Mouse (Mus musculus) liver, postnatal 0 days (tissue): ENCODE measurements at regions not wholly inside any gene's neighbourhood (a gene's known extent, or its start where the extent isn't known, plus 50 kb on each side); places are given as distances from the start of the nearest gene placed in this dataset.

ENCODE experiments used
- ATAC-seq: fragments of 200-750 bp; cut with Nextera tagmentation; 2 replicates; pipeline ENCODE4 v1.8.0; 2017; ENCODE audit warnings: mild to moderate bottlenecking, moderate library complexity
- DNase-seq: peaks from one replicate; pipeline ENCODE4 v3.0.0-alpha.2; 2016
- H3K27ac ChIP-seq: fragments of 300-500 bp; sonication (generic); 2 replicates; pipeline ENCODE4 v1.5.1; 2014; ENCODE audit warnings: antibody characterized with exemption, moderate library complexity, mild to moderate bottlenecking, low read depth
- H3K27me3 ChIP-seq: fragments of 300-500 bp; sonication (generic); 2 replicates; pipeline ENCODE4 v1.6.1; 2014; ENCODE audit warnings: low read length, control low read depth, mixed read lengths; ENCODE audit not compliant: insufficient read depth
- H3K36me3 ChIP-seq: fragments of 300-500 bp; sonication (generic); replicated peaks from 2 replicates; pipeline ENCODE4 v1.6.1; 2014; ENCODE audit warnings: mild to moderate bottlenecking, control low read depth, low read length, moderate library complexity, mixed read lengths; ENCODE audit not compliant: insufficient read depth
- H3K4me1 ChIP-seq: fragments of 300-500 bp; sonication (generic); 2 replicates; pipeline ENCODE4 v1.6.1; 2014; ENCODE audit warnings: antibody characterized with exemption, mild to moderate bottlenecking, control low read depth; ENCODE audit not compliant: insufficient read depth
- H3K4me2 ChIP-seq: fragments of 300-500 bp; sonication (generic); 2 replicates; pipeline ENCODE4 v1.6.1; 2014; ENCODE audit warnings: low read depth, mild to moderate bottlenecking, low read length, moderate library complexity, mixed read lengths
- H3K4me3 ChIP-seq: fragments of 300-500 bp; sonication (generic); 2 replicates; pipeline ENCODE4 v1.5.1; 2014; ENCODE audit warnings: low read depth, low read length
- H3K9ac ChIP-seq: fragments of 300-500 bp; sonication (generic); replicated peaks from 2 replicates; pipeline ENCODE4 v1.6.1; 2014; ENCODE audit warnings: mild to moderate bottlenecking, moderate library complexity
- H3K9me3 ChIP-seq: fragments of 300-500 bp; sonication (generic); 2 replicates; pipeline ENCODE4 v1.6.1; 2016; ENCODE audit warnings: mild to moderate bottlenecking, control low read depth, low read length, mixed read lengths
- CTCF ChIP-seq: sonication (generic); IDR thresholded peaks from 2 replicates; pipeline ENCODE4 v1.5.1; 2016; ENCODE audit warnings: antibody characterized with exemption, low read depth
- EP300 ChIP-seq: IDR thresholded peaks from 2 replicates; pipeline ENCODE4 v1.6.1; 2016; ENCODE audit warnings: antibody characterized with exemption, low read depth, mild to moderate bottlenecking
- WGBS: fragments of 180-500 bp; shearing (Covaris S2); extraction: QIAGEN DNeasy Blood & Tissue Kit; methylation state at CpG from one replicate; pipeline ENCODE4 v1.1.7; 2014; ENCODE audit not compliant: insufficient replicate concordance; 5-methylcytosine and 5-hydroxymethylcytosine counted together

DNA sequence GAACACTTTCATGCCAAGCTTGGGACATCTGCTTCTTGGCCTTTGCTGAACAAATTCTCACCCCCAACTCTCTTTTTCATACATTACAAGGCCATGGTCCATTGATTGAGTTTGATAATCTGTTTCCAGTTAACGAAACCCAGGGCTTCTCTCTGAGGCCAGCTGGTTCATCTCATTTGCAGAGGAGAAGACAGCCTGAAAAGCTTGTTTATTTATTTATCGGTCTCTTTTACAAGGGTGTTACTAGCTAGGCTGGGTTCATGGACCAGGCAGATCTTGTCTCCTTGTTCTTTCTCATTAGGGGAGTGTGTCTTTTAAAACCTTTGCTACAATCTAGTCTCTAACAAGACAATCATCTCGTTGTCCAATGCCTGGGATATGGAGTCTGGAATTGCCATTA lies 329.9 kb upstream of the Dynlrb2 start:
- Histone ChIP-seq H3K4me2 (no peak overlapping the region), H3K9me3 (no peaks in the 10 kb centered on the region), H3K27ac (no peak overlapping the region), H3K27me3 (no peaks in the 10 kb centered on the region), H3K36me3 (no peaks in the 10 kb centered on the region), H3K4me3 (no peak overlapping the region), H3K4me1 (peaks cover 2% of the 10 kb centered on the region; the same call in 1 of the 2 replicates), H3K9ac (no peak overlapping the region)
- TF ChIP-seq EP300: no peak
- TF ChIP-seq CTCF: no peak
- WGBS: 50% methylated on average over 3 of the region's 3 CpGs
- DNase-seq: no peak
- ATAC-seq: no peak

DNA sequence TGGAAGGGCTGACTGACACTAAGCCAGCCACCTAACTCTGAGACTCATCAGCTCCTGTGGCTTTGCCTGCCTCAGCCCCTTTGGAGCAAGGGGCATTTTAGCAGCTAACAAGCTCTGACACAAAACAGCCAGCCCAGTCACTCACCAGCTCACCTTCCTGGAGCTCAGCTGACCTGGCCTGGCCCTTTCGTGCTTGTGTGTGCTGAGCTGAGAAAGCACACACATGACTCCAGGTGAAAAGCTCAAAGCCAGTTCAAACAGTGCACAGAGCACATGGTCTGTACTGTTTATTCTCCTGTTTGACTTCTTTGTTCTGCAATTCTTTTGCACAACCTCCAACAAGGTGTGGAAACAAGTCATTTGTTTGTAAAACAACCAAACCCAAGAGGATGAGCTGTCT lies 330.8 kb upstream of the Dynlrb2 start:
- H3K4me1 ChIP-seq: peaks cover 2% of the 10 kb centered on the region; the same call in 1 of the 2 replicates
- no peak overlapping the region for H3K4me2 ChIP-seq
- no peak overlapping the region for H3K4me3 ChIP-seq
- H3K27ac ChIP-seq: no peak overlapping the region
- no peaks in the 10 kb centered on the region for H3K36me3 ChIP-seq
- DNase-seq (peak; percentile 30), ATAC-seq (peak; percentile 100)
- no peak for TF ChIP-seq CTCF
- no peak; the same call in 1 of the 2 replicates for TF ChIP-seq EP300
- no peak overlapping the region for H3K9ac ChIP-seq
- no peaks in the 10 kb centered on the region for H3K27me3 ChIP-seq
- WGBS: 54% methylated on average over 1 of the region's 1 CpGs
- no peaks in the 10 kb centered on the region for H3K9me3 ChIP-seq

DNA sequence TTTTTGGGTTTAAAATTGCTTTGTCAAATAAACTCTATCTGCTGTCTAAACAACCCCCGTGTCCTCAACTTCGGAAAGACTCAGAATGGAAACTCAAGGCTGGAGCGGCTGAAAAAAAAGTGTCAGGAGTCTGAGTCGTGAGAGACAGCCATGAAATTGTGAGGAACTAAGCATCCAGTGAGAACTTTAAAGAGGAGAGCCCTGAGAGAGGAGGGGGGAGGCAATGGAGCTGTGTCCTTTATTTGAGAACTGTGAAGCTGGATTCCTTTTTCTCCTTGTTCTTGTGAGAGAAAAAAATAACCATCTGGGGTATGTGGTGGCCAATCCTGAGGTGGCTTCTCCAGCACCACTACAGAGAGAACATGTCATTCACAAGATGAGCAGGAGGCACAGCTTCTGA lies 336.9 kb upstream of the Dynlrb2 start:
- H3K36me3 ChIP-seq: no peaks in the 10 kb centered on the region
- TF ChIP-seq CTCF (no peak), EP300 (no peak)
- H3K27me3 ChIP-seq: no peaks in the 10 kb centered on the region
- H3K9ac ChIP-seq: no peak overlapping the region
- no peak for DNase-seq
- no peak overlapping the region for H3K4me2 ChIP-seq
- H3K27ac ChIP-seq: no peak overlapping the region
- no peak for ATAC-seq
- WGBS: 32% methylated on average over 4 of the region's 4 CpGs
- H3K9me3 ChIP-seq: no peaks in the 10 kb centered on the region
- H3K4me3 ChIP-seq: no peak overlapping the region
- no peaks in the 10 kb centered on the region for H3K4me1 ChIP-seq

DNA sequence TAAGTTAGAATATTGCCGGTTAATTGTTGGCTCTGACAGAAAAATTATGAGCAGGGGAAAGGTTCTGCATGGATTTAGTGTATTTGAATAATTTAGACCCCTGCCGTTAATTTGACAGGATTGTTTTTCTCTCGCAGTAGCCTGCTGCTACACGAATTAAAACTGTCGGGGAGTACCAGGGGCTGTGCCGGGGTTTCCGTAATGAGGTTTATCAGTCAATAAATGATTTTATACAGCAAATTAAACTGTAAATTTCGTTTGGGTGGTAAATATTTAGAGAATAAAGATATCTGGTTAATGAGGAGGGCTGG lies 339.8 kb upstream of the Dynlrb2 start:
- Histone ChIP-seq H3K4me2 (no peak overlapping the region), H3K27ac (no peak overlapping the region), H3K4me1 (no peaks in the 10 kb centered on the region), H3K27me3 (no peaks in the 10 kb centered on the region), H3K9ac (no peak overlapping the region), H3K36me3 (no peaks in the 10 kb centered on the region), H3K4me3 (no peak overlapping the region), H3K9me3 (no peaks in the 10 kb centered on the region)
- DNase-seq: no peak
- 40% methylated on average over 8 of the region's 8 CpGs for WGBS
- ATAC-seq: no peak
- TF ChIP-seq CTCF: no peak

DNA sequence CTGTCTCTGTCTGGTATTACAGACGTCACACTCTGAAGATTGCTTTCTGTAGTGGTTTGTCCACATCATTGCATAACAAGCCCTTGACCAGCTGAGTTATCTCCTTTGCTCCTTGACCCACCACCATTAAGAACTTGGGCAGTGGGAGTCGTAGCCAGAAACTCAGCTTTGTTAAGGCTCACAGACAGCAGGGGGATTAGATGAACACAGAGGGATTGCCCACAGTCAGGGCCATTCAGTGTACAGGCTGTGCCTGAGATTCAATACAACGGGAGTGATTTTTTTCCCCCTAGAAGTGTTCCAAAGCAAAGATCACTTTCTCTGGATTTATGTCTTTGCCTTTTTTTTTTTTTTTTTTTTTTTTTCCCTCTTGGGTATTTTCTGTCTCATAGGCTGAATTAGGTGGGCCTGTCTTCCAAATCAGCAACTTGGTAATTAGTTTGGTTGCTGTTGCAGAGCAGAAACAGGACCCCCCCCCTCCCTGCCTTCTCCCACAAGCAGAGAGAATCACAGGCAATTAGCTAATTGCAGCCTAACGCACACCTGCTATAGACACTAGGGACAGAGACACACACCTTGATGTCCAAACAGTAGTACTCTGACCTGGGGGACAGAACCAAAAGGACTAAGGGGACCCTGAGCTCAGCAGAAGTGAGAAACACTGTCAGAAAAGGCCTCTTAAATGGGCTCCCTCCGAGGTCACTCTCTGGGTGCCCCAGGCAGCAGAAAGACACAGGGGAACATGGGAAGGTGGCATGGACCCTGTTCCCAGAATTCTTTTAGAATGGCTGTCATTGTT lies 340.4 kb upstream of the Dynlrb2 start:
- DNase-seq: no peak
- no peak overlapping the region for H3K9ac ChIP-seq
- no peak for ATAC-seq
- no peak overlapping the region for H3K4me2 ChIP-seq
- TF ChIP-seq EP300: no peak
- no peak for TF ChIP-seq CTCF
- 58% methylated on average over 5 of the region's 5 CpGs for WGBS
- H3K4me1 ChIP-seq: no peaks in the 10 kb centered on the region
- no peak overlapping the region for H3K27ac ChIP-seq
- H3K9me3 ChIP-seq: no peaks in the 10 kb centered on the region
- no peak overlapping the region for H3K4me3 ChIP-seq
- H3K36me3 ChIP-seq: no peaks in the 10 kb centered on the region
- no peaks in the 10 kb centered on the region for H3K27me3 ChIP-seq

DNA sequence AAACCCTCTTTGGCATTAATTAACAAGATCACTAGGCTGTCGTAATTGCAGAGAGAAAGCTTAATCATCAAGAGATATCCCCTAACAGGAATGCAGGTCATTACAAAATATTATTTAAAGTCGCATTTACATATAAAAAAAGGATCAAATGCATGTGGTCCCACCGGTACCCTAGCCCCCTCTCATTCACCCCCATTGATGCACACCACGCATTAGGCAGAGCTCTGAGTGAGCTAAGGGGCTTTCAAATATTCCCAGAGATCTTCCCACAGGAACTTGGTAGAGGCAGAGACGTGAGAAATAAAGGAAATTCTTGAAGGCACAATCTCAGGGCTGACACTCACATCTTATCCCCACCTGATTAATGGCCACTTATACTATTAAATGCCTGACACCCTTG lies 343.8 kb upstream of the Dynlrb2 start:
- Histone ChIP-seq H3K9me3 (no peaks in the 10 kb centered on the region), H3K9ac (no peak overlapping the region), H3K4me2 (no peak overlapping the region), H3K36me3 (no peaks in the 10 kb centered on the region), H3K27ac (no peak overlapping the region), H3K27me3 (no peaks in the 10 kb centered on the region), H3K4me3 (no peak overlapping the region), H3K4me1 (no peaks in the 10 kb centered on the region)
- no peak for ATAC-seq
- DNase-seq: no peak
- 65% methylated on average over 5 of the region's 5 CpGs for WGBS
- no peak for TF ChIP-seq CTCF
- TF ChIP-seq EP300: no peak
